Mouse (Mus musculus) inflammation-experienced regulatory T-cells, adult 6 months (primary cell): ENCODE measurements at regions not wholly inside any gene's neighbourhood (a gene's known extent, or its start where the extent isn't known, plus 50 kb on each side); places are given as distances from the start of the nearest gene placed in this dataset.

ENCODE experiments used
- ATAC-seq: one replicate; pipeline ENCODE4 v1.8.0; 2017

- ATAC-seq: no peak
Measured at GRCm38 (mm10) chr12:118784643-118785042, 61.5 kb upstream of the Sp8 start.

DNA sequence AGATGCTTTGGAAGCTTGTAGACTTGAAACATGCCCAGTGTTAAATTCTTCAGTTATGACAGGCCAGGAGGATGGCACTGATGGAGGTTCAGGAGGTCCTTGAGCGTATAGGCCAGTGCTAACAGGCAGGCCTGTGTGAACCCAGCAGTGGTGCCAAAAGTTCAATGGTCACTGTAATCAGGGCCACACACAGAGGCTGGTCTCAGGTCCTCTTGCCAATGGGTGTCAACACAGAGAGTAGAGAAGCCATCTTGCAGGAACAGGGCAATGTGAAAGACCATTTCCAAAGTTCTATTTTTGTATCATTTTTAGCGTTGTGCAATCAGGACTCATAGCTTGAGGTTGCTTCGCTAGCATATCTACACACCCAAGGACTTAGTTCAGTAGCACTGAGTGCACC, 64.2 kb upstream of the Sp8 start:
- no peak for ATAC-seq

- no peak for ATAC-seq
Measured at GRCm38 (mm10) chr12:118775463-118776064, 70.6 kb upstream of the Sp8 start.

- no peak for ATAC-seq
Measured at GRCm38 (mm10) chr12:118772790-118773189, 73.3 kb upstream of the Sp8 start.

GRCm38 (mm10) chr12:118766472-118766871, 79.7 kb upstream of the Sp8 start:
- no peak for ATAC-seq

- ATAC-seq: no peak
Measured at GRCm38 (mm10) chr12:118754076-118754475, 92.1 kb upstream of the Sp8 start.

- ATAC-seq: no peak
Measured at GRCm38 (mm10) chr12:118739103-118739502, 107.0 kb upstream of the Sp8 start.

GRCm38 (mm10) chr12:118725891-118726290, 120.2 kb upstream of the Sp8 start:
- no peak for ATAC-seq

GRCm38 (mm10) chr12:118719878-118720573, 126.1 kb upstream of the Sp8 start:
- ATAC-seq: no peak

DNA sequence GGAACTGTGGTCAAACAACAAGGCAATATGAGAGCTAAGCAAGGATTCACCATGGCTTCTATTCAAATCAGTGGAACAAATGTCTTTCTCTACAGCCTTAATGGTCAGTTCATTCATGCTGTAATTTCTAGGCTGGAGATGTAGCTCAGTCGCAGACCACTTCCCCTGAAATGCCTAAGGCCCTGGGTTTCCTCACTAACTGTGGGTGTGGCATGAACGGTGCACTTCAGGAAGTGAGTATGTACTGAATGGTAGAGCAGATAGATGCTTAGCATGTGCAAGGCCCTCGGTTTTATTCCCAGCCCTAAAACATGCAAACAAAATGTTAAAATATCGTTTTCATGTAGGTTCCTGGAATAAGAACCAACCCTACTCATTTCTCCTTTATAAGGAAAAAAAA, 129.3 kb upstream of the Sp8 start:
- no peak for ATAC-seq

- no peak for ATAC-seq
Measured at GRCm38 (mm10) chr12:118706626-118707025, 139.5 kb upstream of the Sp8 start.

DNA sequence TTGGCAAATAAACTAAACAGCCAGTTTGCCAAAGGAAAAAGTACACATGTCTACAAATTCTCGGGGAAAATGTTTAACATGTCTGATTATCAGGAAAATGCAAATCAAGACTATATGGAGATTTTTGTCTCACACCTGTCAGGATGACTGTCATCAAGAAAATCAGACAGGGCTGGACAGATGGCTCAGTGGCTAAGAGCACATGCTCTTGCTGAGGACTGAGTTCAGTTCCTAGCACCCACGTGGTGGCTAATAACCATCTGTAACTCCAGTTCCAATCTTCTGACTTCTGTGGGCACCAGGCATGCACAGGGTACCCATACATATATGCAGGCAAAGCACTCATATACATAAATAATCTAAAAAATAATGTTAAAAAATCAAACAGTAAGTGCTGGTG, 141.3 kb upstream of the Sp8 start:
- no peak for ATAC-seq

GRCm38 (mm10) chr12:118703730-118704129, 142.4 kb upstream of the Sp8 start:
- no peak for ATAC-seq

GRCm38 (mm10) chr12:118703068-118703662, 143.0 kb upstream of the Sp8 start:
- no peak for ATAC-seq

- no peak for ATAC-seq
Measured at GRCm38 (mm10) chr12:118701838-118702237, 144.3 kb upstream of the Sp8 start.

GRCm38 (mm10) chr12:118698110-118698509, 148.0 kb upstream of the Sp8 start:
- ATAC-seq: no peak

GRCm38 (mm10) chr12:118694701-118695100, 151.4 kb upstream of the Sp8 start:
- ATAC-seq: no peak

GRCm38 (mm10) chr12:118682902-118683301, 163.2 kb upstream of the Sp8 start:
- ATAC-seq: no peak

DNA sequence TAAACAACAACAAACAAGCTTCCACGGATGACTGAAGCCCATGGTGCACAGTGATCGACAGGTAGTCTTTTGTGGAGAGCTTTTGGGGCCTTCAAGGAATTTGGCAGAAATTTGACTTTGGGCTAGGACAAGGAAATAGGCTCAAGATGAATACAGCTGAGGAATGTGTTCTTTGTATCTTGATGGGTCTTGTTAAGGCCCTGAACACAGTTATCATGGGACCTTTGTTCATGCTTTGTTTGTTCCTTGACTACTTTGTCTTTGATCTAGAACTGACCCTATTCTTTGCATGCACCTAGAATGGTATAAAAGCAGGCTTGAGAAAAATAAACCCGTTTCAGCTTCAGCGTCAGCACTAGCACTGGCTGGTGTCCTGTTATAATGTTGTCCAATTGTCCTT, 168.1 kb upstream of the Sp8 start:
- ATAC-seq: no peak

- no peak for ATAC-seq
Measured at GRCm38 (mm10) chr12:118661575-118661974, 184.6 kb upstream of the Sp8 start.

DNA sequence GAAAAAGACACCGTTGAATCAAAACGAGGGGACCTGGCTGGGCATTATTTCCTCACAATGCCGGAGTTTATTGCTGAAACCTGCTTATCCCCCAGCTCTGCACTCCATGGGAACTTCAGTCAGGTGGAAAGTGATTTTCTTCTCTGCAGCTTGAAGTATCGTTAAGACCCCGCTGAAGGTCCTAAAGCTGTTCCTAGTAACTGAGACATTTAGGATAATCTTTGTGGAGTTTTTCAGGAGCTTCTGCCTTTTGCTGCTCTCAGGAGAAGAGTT, 185.0 kb upstream of the Sp8 start:
- ATAC-seq: no peak

DNA sequence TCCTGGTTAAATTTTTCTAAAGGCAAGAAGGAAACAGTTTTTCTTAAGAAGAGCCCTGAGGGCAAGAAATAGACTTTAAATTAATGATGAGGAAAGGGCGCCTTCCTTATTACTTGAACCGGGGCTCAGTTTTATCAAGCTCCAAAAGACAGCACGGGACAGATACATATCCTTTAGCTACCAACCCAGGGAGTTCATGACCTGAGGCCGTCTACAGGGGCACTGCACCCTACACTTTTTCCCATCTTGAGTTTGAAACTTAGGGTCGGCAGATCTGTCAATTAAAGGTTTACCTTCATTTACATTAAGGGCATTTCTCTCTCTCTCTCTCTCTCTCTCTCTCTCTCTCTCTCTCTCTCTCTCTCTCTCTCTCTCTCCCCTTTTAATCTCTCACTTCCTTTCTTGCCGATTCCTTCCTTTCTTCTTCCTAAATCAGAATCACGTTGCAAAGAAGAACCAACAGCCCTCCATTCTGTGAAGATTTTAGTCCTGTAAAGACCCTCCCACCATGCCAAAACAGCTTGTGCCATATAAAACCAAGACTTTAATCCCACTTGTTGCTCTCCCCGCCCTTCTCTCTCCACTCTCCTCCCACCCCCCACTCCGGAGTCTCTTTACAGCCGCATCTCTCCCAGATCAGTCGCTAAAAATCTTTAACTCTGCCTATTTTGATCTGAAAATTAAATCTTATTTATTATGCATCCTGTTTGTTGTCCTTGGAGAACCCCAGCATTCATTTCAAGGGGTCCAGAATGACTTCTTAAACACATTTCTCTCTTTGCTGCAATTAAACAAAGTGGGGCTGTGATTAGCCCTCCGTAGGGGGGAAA, 185.5 kb upstream of the Sp8 start:
- no peak for ATAC-seq

- no peak for ATAC-seq
Measured at GRCm38 (mm10) chr12:118659240-118660120, 186.6 kb upstream of the Sp8 start.
